Mouse (Mus musculus) CH12.LX (cell line): ENCODE data around the gene Wdr63.

Experiments
- BHLHE40 ChIP-seq: IDR thresholded peaks from 2 replicates; pipeline ENCODE4 v1.6.1; 2011; ENCODE audit warnings: mild to moderate bottlenecking, low read depth, low read length, improper control_type of control experiment
- CTCF ChIP-seq, 2 experiments: IDR thresholded peaks in 1 of 2; conservative IDR thresholded peaks in 1 of 2; 2 replicates each; pipeline ENCODE4 v1.5.1; 2011 to 2012; ENCODE audit warnings: low read depth in 2 of 2, low read length in 2 of 2, improper control_type of control experiment in 1 of 2, inconsistent platforms in 1 of 2, mild to moderate bottlenecking in 1 of 2, moderate library complexity in 1 of 2
- EP300 ChIP-seq: IDR thresholded peaks from 2 replicates; pipeline ENCODE4 v1.6.1; 2011; ENCODE audit warnings: low read length, improper control_type of control experiment
- JUN ChIP-seq: IDR thresholded peaks from 2 replicates; pipeline ENCODE4 v1.6.1; 2011; ENCODE audit warnings: low read depth, mild to moderate bottlenecking, low read length, improper control_type of control experiment, moderate library complexity; ENCODE audit not compliant: insufficient read depth
- MAX ChIP-seq: IDR thresholded peaks from 2 replicates; pipeline ENCODE4 v1.6.1; 2011; ENCODE audit warnings: low read length, improper control_type of control experiment
- MXI1 ChIP-seq: IDR thresholded peaks from 2 replicates; pipeline ENCODE4 v1.6.1; 2011; ENCODE audit warnings: mild to moderate bottlenecking, low read depth, low read length, improper control_type of control experiment
- MYC ChIP-seq: IDR thresholded peaks from 2 replicates; pipeline ENCODE4 v1.6.1; 2011; ENCODE audit warnings: low read depth, mild to moderate bottlenecking, improper control_type of control experiment, low read length
- SIN3A ChIP-seq: IDR thresholded peaks from 2 replicates; pipeline ENCODE4 v1.6.1; 2012; ENCODE audit warnings: low read length, improper control_type of control experiment, inconsistent platforms
- TBP ChIP-seq: conservative IDR thresholded peaks from 2 replicates; pipeline ENCODE4 v1.6.1; 2011; ENCODE audit warnings: low read depth, low read length, improper control_type of control experiment
- TCF12 ChIP-seq: IDR thresholded peaks from 2 replicates; pipeline ENCODE4 v1.6.1; 2014; ENCODE audit warnings: low read depth, mild to moderate bottlenecking, inconsistent platforms, low read length, improper control_type of control experiment
- UBTF ChIP-seq: IDR thresholded peaks from 2 replicates; pipeline ENCODE4 v1.6.1; 2012; ENCODE audit warnings: low read depth, mild to moderate bottlenecking, inconsistent platforms, low read length, improper control_type of control experiment, moderate library complexity
- USF1 ChIP-seq: IDR thresholded peaks from 2 replicates; pipeline ENCODE4 v1.6.1; 2014; ENCODE audit warnings: low read depth, mild to moderate bottlenecking, inconsistent platforms, low read length, improper control_type of control experiment
- USF2 ChIP-seq: conservative IDR thresholded peaks from 2 replicates; pipeline ENCODE4 v1.6.1; 2011; ENCODE audit warnings: low read depth, low read length, improper control_type of control experiment
- ZC3H11A ChIP-seq: IDR thresholded peaks from 2 replicates; pipeline ENCODE4 v1.6.1; 2012; ENCODE audit warnings: low read depth, mild to moderate bottlenecking, inconsistent platforms, low read length, improper control_type of control experiment

DNA sequence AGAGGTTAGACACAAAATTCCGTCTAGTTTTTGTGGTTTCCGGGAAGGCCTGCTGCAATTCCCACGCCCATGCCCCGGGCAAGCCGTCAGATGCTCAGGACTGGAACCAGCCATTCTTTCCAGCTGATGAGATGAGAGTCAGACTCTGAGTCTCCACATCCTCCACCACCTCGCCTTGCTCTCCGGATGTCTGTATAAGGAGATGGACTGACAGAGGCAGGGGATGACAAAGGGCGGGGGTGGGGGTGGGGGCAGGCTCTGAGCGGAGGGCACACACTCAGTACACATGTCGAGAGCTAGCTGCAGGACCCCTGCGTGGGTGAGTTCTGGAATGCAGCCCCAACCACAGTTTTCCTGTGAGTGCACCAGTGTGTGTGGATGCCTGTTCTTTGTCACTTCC is 63.0 kb downstream of the Wdr63 start:
- no peak for TF ChIP-seq CTCF (conservative IDR thresholded peaks at IDR 0.05 in 1 of 2, IDR thresholded peaks at IDR 0.05 in 1 of 2; ENCODE audit: low read depth in 2 of 2, low read length in 2 of 2)
- TF ChIP-seq UBTF = no peak
- TF ChIP-seq MAX = no peak
- no peak for TF ChIP-seq EP300
- no peak for TF ChIP-seq MXI1
- no peak for TF ChIP-seq BHLHE40
- no peak for TF ChIP-seq USF2
- no peak for TF ChIP-seq MYC
- no peak for TF ChIP-seq ZC3H11A
- no peak for TF ChIP-seq JUN
- no peak for TF ChIP-seq SIN3A
- TF ChIP-seq TBP = no peak
- no peak for TF ChIP-seq TCF12
- TF ChIP-seq USF1 = no peak
